Mouse (Mus musculus) midbrain, embryonic 13.5 days (tissue): ENCODE measurements around the gene 1110008L16Rik. TPM values are rescaled to one million over a fixed set of nuclear protein-coding genes. Genes with fewer than 3 reads are reported as not detected.

Source experiments
- polyA plus RNA-seq: library from polyadenylated mRNA; unstranded; fragments of >200 nt; fragmentation: Nextera tagmentation; extraction: Ambion mirVana; gene quantifications from 2 replicates; pipeline ENCODE4 v1.2.1, GENCODE M21; 2015

Gene 1110008L16Rik
- polyA plus RNA-seq, 1 experiment from 2014 or later: 9.2 TPM

Other genes with a start within 250 kb of the 1110008L16Rik start
- gene 2700097O09Rik, start 219.5 kb upstream of the 1110008L16Rik start, polyA plus RNA-seq: 36.4 and 37.4 TPM in 2 replicates
- gene Srp54a, start 219.3 kb upstream of the 1110008L16Rik start, polyA plus RNA-seq: 171 and 195 TPM in 2 replicates
- gene Fam177a, start 175.1 kb upstream of the 1110008L16Rik start, polyA plus RNA-seq: 33.4 and 34.2 TPM in 2 replicates
- 63.1 and 67.1 TPM in 2 replicates for gene Srp54b, start 144.5 kb upstream of the 1110008L16Rik start, polyA plus RNA-seq
- gene 1700047I17Rik2, start 100.0 kb upstream of the 1110008L16Rik start, polyA plus RNA-seq: 0.35 TPM in 1 of 2 replicates, not detected in the other
- 70.8 and 82.3 TPM in 2 replicates for gene Srp54c, start 69.4 kb upstream of the 1110008L16Rik start, polyA plus RNA-seq
- 26.9 and 29.6 TPM in 2 replicates for gene Ppp2r3c, start 3.4 kb downstream of the 1110008L16Rik start, polyA plus RNA-seq
- 464 and 465 TPM in 2 replicates for gene Psma6, start 84.6 kb downstream of the 1110008L16Rik start, polyA plus RNA-seq
- gene Nfkbia, start 193.1 kb downstream of the 1110008L16Rik start, polyA plus RNA-seq: 48.8 and 52.9 TPM in 2 replicates